Mouse (Mus musculus) ES-E14 (cell line): Measurements from ENCODE around the gene Zscan5b. TPM values are rescaled to one million over a fixed set of nuclear protein-coding genes. Genes with fewer than 3 reads are reported as not detected.
A peak's percentile ranks its signal among the peaks of the same experiment; 100 is the strongest.
"Not testable (repeated sequence)": the region's sequence is repeated elsewhere in the genome, so short reads cannot be mapped to it uniquely, and the experiment has no call there.

Source experiments
- DNase-seq: peaks from one replicate; pipeline ENCODE4 v3.0.0-alpha.2; 2013; ENCODE audit warnings: low read depth, low spot score
- H3K27ac ChIP-seq: 2 replicates; pipeline ENCODE4 v1.5.1; 2012; ENCODE audit warnings: low read depth, mild to moderate bottlenecking, low read length, moderate library complexity, mixed read lengths; ENCODE audit not compliant: poor library complexity, insufficient read depth, severe bottlenecking
- H3K36me3 ChIP-seq: 2 replicates; pipeline ENCODE4 v1.6.1; 2012; ENCODE audit warnings: mild to moderate bottlenecking, low read length, moderate library complexity, mixed read lengths; ENCODE audit not compliant: control insufficient read depth, poor library complexity, insufficient read depth, severe bottlenecking
- H3K4me1 ChIP-seq, 2 experiments: fragments of 150-350 bp in 1 of 2; sonication (generic) in 1 of 2; 2 replicates each; pipeline ENCODE4 v1.6.1; 2012; ENCODE audit warnings: low read length in 2 of 2, mild to moderate bottlenecking in 1 of 2, mixed read lengths in 1 of 2; ENCODE audit not compliant: control insufficient read depth in 2 of 2, insufficient read depth in 2 of 2, poor library complexity in 1 of 2
- H3K4me3 ChIP-seq, 2 experiments: fragments of 150-350 bp in 1 of 2; sonication (generic) in 1 of 2; 2 replicates each; pipeline ENCODE4 v1.5.1; 2012; ENCODE audit warnings: low read length in 2 of 2, low read depth in 1 of 2, mild to moderate bottlenecking in 1 of 2, mixed read lengths in 1 of 2; ENCODE audit not compliant: insufficient read depth in 1 of 2, poor library complexity in 1 of 2, severe bottlenecking in 1 of 2
- H3K9ac ChIP-seq: 2 replicates; pipeline ENCODE4 v1.6.1; 2012; ENCODE audit warnings: low read depth, mild to moderate bottlenecking, low read length, mixed read lengths; ENCODE audit not compliant: poor library complexity, insufficient read depth, severe bottlenecking
- H3K9me3 ChIP-seq: fragments of 150-350 bp; sonication (generic); 2 replicates; pipeline ENCODE4 v1.6.1; 2012; ENCODE audit warnings: low read depth, mild to moderate bottlenecking, low read length; ENCODE audit not compliant: control insufficient read depth, insufficient read depth
- CHD2 ChIP-seq: IDR thresholded peaks from 2 replicates; pipeline ENCODE4 v1.6.1; 2014; ENCODE audit warnings: mild to moderate bottlenecking, low read depth, low read length, inconsistent platforms
- HCFC1 ChIP-seq: IDR thresholded peaks from 2 replicates; pipeline ENCODE4 v1.6.1; 2012; ENCODE audit warnings: low read length, inconsistent platforms, borderline replicate concordance; ENCODE audit not compliant: insufficient read depth
- MAFK ChIP-seq: IDR thresholded peaks from 2 replicates; pipeline ENCODE4 v1.6.1; 2014; ENCODE audit warnings: mild to moderate bottlenecking, low read depth, low read length, inconsistent platforms; ENCODE audit not compliant: insufficient read depth
- ZC3H11A ChIP-seq: IDR thresholded peaks from 2 replicates; pipeline ENCODE4 v1.6.1; 2012; ENCODE audit warnings: low read depth, mild to moderate bottlenecking, inconsistent platforms, low read length, borderline replicate concordance
- ZNF384 ChIP-seq: IDR thresholded peaks from 2 replicates; pipeline ENCODE4 v1.6.1; 2012; ENCODE audit warnings: low read depth, low read length, inconsistent platforms
- in situ Hi-C, 2 experiments: fragments of 600-800 bp; cut with MboI; formaldehyde crosslinking; loops; one replicate each; pipeline ENCODE4 v1.15.1; 2025; ENCODE audit warnings: low sequenced_read_pairs in 2 of 2, inconsistent platforms in 1 of 2; ENCODE audit not compliant: unreplicated experiment in 2 of 2
- total RNA-seq: library from RNA; depleted of rRNA; stranded (reverse); fragments of 300-350 nt; gene quantifications from 2 replicates; pipeline ENCODE4 v1.2.3, GENCODE M21; 2012

The Zscan5b gene
- total RNA-seq, 1 experiment: 2.1 TPM

DNA sequence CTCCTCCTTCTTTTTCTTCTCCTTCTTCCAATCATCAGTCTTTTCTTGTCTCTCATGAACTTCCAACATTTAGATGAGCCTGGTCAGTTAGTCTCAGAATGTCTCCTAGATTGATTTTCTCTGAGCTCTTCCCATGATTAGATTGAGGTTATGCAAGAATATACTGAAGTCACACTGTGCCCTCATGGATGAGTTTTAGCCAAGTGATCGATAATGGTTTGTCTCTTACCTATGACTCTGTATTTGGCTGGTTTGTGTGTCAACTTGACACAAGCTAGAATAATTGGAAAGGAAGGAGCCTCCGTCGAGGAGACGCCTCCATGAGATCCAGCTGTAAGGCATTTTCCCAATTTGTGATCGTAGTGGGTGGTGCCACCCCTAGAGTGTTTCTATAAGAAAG is 32.4 kb downstream of the Zscan5b start:
- no peak overlapping the region for H3K9ac ChIP-seq
- H3K36me3 ChIP-seq: no peaks in the 10 kb centered on the region; the same call in 1 of the 2 replicates
- no peaks in the 10 kb centered on the region for H3K9me3 ChIP-seq
- TF ChIP-seq ZC3H11A: no peak
- no peak for TF ChIP-seq HCFC1
- no peak for TF ChIP-seq MAFK
- TF ChIP-seq CHD2: no peak
- TF ChIP-seq ZNF384: no peak
- no peak overlapping the region for H3K4me3 ChIP-seq
- H3K4me1 ChIP-seq: peaks cover 2 to 4% of the 10 kb centered on the region in 2 experiments; a peak in 1 of 4 replicates
- no peak for DNase-seq
- H3K27ac ChIP-seq: no peak overlapping the region
- in situ Hi-C loops: no loop called here

- Histone ChIP-seq H3K4me3 (no peak overlapping the region), H3K4me1 (peaks cover 6% of the 10 kb centered on the region in 2 experiments; a peak in 2 of 4 replicates), H3K36me3 (no peaks in the 10 kb centered on the region; the same call in 1 of the 2 replicates), H3K9me3 (no peaks in the 10 kb centered on the region), H3K9ac (no peak overlapping the region), H3K27ac (peak overlapping the region; percentile 91)
- in situ Hi-C loops: no loop called here
- no peak for DNase-seq
- TF ChIP-seq HCFC1 (no peak), CHD2 (no peak), ZC3H11A (no peak), ZNF384 (no peak)
Measured at GRCm38 (mm10) chr7:6257386-6257785, 35.3 kb downstream of the Zscan5b start.

GRCm38 (mm10) chr7:6258232-6259220 is 36.4 kb downstream of the Zscan5b start:
- Histone ChIP-seq H3K27ac (peak overlapping the region; percentile 98), H3K4me3 (peak overlapping the region; percentile 27 to 51), H3K9me3 (no peaks in the 10 kb centered on the region), H3K36me3 (no peaks in the 10 kb centered on the region), H3K4me1 (peaks cover 6% of the 10 kb centered on the region in 2 experiments; a peak in 2 of 4 replicates), H3K9ac (peak overlapping the region; percentile 62; the same call in 1 of the 2 replicates)
- TF ChIP-seq MAFK: no peak
- no peak for TF ChIP-seq ZC3H11A
- TF ChIP-seq CHD2: peak; percentile 71
- no peak for TF ChIP-seq HCFC1
- peak; percentile 98 for TF ChIP-seq ZNF384
- peak; percentile 95 for DNase-seq
- in situ Hi-C loops: no loop called here

- in situ Hi-C loops, H3K9ac ChIP-seq, H3K4me1 ChIP-seq, DNase-seq, H3K36me3 ChIP-seq, H3K9me3 ChIP-seq: not testable (repeated sequence)
- H3K27ac ChIP-seq: peak overlapping the region; percentile 98; the same call in 1 of the 2 replicates
- H3K4me3 ChIP-seq: peak overlapping the region in 1 of 2 experiments; percentile 51; a peak in 2 of 4 replicates
Measured at GRCm38 (mm10) chr7:6260004-6260403, 37.9 kb downstream of the Zscan5b start.
